Mouse (Mus musculus) thymus, postnatal 0 days (tissue): Measurements from ENCODE around the gene Sik1. TPM values are rescaled to one million over a fixed set of nuclear protein-coding genes. Genes with fewer than 3 reads are reported as not detected.

Experiments used
- DNase-seq: peaks from one replicate; pipeline ENCODE4 v3.0.0-alpha.2; 2015; ENCODE audit warnings: low spot score
- polyA plus RNA-seq: library from polyadenylated mRNA; unstranded; fragments of >200 nt; fragmentation: Nextera tagmentation; extraction: Ambion mirVana; gene quantifications from 2 replicates; pipeline ENCODE4 v1.2.1, GENCODE M21; 2015

The Sik1 gene
- polyA plus RNA-seq, 1 experiment from 2014 or later, result 14.2 TPM

GRCm38 (mm10) chr17:31856519-31857160 is 1.0 kb upstream of the Sik1 start:
- DNase-seq, result peak; percentile 25

GRCm38 (mm10) chr17:31854770-31855596 is 621 bp downstream of the Sik1 start:
- DNase-seq, result peak; percentile 73

DNA sequence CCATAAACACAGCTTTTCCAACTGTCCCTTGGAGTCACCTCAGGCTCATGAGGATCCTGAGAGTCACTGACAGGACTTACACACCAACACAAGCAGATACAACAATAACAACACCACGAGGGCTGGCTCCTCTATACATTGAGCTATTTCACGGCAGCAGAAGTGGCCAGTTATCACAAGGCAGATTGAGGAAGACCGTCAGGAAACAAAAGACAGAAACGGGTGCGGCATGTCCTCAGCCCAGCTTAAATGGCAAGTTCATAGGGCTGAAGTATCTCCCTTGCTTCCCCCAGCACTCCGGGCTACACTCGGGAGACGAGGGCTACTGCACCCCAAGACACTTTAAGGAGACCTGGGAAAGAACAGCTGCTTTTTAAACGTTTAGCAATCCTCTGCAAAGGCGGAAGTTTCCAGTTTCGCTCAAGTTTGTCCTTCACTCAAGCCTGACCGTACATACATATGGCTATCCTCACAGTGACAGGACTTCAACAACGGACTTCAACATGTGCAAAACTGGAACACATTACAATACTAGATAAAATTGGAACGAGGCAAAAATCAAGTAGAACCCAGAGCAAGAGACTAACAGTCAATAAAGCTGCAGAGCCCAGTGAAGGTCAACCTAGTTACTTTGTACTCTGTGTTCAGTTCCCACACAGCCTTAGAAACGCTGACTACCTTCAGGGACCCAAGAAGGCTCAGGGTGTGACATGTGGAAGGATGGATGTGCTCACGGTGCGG is 2.0 kb downstream of the Sik1 start:
- DNase-seq, result no peak

DNA sequence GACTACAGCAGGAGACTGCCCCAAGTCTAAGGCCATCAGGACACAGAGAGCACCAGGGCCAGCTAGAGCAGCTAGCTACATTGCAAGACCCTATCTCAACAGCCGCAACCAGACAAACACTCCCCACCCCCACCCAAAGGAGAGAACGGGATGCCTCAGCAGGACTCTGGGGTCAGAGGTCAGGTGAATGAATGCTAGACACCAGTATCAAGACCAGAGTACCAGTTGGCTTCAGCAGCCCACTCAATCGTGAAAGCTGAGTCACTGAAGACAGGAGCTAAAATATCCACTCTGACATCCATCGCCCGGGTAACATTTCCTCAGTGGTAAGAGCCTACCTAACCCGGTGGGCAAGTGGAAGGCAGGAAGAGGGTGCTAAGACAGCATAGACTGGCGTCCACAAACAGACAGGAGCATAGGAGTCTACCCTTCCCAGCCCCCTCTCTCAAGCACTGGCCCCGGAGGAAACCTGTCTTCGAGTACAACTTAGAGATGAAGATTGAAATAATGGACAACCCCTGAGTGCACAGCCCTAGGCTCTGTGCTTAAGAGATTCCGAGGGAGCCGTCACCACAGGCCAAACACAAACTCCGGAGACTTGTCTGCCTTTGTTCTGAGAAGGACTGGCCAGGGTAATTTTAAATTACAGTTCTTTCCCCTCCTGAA is 2.7 kb downstream of the Sik1 start:
- no peak for DNase-seq

DNA sequence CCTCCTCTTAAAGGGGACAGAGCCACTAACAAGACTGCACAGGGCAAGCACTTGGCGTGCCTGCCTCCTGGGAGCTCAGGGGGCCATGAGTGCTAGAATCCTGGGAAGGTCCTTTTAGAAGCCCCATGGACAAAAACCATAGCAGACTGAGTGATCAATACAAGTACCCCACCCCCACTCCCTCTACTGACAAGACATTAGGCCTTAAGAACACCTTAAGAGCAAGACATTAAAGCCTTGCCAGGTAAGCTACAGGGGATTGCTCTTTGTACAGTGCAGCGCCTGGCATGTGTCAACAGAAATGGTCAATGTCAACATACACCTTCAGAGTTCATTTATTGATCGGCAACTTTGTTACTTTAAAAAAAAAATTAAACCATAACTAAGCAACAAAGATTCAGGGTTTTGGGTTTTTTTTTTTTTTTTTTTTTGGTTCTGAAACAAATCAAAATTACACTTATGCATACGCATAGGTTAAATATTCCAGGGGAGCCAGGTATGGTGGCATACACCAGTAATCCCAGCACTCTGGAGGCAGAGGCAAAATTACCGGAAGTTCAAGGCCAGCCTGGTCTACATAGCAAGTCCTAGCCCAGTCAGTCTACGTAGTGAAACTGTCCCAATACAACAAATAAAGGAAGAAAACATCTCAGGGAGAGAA is 3.7 kb downstream of the Sik1 start:
- DNase-seq, result no peak

DNA sequence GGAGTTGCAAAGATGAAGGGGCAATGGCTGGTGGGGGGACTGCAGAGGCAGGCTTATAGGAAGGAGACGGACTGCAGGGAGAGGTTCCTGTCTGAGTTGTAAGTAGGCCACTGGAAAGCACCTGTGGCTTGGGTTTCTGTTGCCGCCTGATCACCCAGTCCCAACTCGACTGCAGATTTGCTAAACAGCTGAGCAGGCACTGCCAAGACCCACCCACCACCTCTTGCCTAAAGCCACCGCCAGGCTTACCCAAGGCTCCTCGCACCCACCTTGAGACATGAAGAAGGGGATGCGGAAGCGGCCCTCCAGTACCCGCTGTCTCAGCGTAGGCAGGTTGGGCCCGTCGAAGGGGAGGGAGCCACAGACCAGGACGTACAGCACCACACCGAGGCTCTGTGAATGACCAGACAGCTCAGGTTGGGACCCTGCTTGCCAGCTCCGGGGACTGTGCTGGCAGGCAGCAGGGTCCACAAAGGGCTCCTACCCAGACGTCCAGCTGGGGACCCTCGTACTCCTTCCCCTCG is 5.1 kb downstream of the Sik1 start:
- peak; percentile 51 for DNase-seq

- no peak for DNase-seq
Observed at GRCm38 (mm10) chr17:31846970-31847369, 8.6 kb downstream of the Sik1 start.

GRCm38 (mm10) chr17:31846352-31846751 is 9.3 kb downstream of the Sik1 start:
- DNase-seq, result no peak

DNA sequence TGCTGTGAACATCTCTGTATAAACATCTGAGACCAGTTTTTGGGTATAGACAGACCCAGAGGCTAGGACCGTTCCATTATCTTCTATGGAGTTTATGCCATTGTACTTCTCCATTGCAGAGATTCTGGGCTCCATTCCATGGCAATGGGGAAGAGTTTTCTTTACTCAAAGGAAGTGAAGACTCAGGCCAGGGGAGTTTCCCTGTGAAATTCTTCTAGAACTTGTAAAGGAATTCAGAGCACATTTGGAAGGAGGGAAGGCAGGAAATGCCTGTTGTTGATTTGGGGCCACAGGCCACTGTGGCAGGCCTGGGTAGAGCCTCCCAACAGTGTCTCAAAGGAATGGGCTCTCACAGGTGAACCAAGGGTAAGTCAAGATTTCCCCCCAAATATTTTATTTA is 11.7 kb downstream of the Sik1 start:
- no peak for DNase-seq

DNA sequence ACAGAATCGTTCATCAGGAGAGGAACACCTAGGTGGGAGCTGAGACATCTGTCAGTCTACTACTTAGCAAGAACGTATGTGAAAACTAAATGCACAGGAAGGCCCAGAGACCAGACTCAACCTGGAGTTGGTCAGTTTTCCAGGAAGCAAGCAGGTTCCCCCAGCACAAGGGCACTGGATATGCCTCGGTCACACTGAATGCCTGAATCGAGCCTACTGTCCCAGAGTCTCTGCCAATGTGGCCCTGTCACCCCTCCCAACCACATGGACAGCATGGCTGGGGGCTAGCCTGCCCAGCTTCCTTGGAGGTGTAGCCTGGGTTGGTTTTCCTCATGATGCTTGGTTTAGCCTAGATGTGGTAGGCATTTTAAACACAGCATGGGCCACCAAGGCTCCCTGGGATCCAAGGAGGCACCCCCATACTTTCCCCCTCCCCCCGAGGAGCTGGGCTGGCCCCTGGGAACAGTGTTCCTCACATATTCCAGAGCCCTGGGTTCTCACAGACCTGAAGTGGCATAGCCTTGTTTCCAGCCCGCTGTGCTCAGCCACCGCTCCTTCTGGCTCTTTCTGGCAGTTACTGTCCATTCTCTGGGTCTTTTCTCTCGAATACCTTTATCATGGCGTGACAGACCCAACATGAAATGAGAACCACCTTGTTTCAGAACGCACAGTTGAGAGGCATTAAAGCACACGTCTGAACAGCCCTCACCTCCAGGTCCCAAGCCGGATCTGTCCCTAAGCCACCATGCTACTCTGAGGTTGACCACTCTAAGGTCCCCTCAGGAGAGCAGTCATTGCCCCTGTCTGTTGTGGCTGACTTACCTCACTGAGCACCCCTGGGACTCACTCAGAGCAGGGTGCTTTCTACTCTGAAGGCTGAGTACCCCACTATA is 12.4 kb downstream of the Sik1 start:
- no peak for DNase-seq

GRCm38 (mm10) chr17:31841842-31842611 is 13.6 kb downstream of the Sik1 start:
- DNase-seq, result no peak

DNA sequence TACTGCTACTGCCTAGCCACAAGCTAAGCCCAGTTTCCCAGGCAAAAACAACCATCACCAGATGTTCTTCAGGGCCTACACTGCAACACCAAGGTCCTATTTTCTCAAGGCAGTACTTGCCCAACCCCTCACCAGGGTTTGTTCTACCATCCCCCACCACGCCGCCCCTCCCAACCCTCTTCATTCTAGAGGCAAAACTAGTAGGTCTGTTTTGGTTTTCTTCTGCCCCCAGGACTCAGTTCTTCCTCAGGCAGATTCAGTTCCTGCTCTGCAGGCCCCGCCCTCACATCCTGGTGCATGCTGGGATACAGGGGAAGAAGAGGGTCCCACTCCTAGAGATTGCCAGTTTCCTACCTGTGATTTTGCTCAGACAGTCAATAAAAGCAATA is 14.2 kb downstream of the Sik1 start:
- peak; percentile 68 for DNase-seq

GRCm38 (mm10) chr17:31840423-31841003 is 15.1 kb downstream of the Sik1 start:
- peak; percentile 78 for DNase-seq

GRCm38 (mm10) chr17:31836772-31837171 is 18.8 kb downstream of the Sik1 start:
- DNase-seq, result no peak

GRCm38 (mm10) chr17:31836264-31836607 is 19.4 kb downstream of the Sik1 start:
- no peak for DNase-seq

GRCm38 (mm10) chr17:31835528-31836263 is 19.9 kb downstream of the Sik1 start:
- DNase-seq, result peak; percentile 66

DNA sequence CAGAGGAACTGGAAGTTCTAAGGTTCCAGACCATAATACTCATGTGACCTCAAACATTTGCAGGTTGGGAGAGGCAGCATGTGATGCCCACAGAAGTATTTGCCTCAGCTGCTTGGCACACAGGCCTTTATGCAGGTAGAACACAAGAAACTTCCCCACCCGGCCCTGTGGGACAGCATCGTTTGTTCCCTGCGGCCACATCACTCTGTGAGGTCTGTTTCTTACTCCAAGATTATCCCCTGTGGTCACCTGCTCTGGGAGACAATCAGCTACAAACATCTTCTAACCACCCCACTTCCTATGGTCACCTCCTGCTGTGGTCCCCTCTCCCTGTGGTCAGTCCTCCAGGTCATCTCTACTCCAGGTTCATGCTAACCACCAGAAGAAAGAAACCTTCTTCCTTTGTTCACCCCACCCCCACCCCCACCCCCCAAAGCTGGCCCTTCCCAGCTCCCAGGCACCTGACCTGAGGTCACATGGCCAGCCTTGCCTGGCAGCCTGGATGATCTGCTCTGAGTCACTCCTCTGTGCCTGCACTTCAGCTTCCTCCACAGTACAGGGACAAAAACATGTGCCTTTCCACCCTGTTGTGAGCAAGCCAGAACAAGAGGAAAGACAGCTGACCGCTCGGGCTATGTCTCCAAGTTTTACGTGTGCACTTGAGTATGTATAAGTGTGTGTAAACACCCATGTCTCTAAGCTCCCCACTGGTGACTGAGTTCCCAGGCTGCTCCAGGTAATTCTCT is 21.1 kb downstream of the Sik1 start:
- DNase-seq, result no peak
